Mouse (Mus musculus): ENCODE results near the gene Atp13a3. TPM values are rescaled to one million over a fixed set of nuclear protein-coding genes. Genes with fewer than 3 reads are reported as not detected.

The Atp13a3 gene
- polyA plus RNA-seq, 1 experiment from 2014 or later = 14.4 TPM

DNA sequence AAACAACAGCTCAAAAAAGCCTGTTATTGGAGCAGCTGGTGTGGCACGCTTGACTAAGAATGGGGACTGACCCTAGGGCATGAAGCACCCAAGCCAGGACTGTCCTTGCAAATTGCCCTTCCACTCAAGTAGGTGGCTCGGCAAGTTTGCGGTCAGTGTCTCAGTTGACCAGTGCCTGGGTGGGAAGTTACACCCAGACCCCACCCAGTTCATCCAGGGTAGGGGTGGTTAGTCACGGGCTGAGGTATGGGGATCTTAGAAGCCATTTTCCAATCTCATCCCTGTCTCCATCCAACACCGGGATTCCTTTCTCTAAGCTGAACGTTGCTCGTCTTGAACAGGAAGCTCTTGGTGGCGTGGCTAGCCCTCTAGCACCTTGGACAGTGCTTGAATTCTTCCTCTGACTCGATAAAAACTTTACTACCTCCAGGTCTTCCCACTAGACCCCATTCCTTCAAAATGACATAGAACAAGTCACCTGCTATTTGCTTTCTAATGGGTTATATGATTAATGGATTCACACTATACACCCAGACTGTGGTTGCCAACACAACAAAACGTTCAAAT is 106.0 kb downstream of the Atp13a3 start:
- Histone ChIP-seq H3K4me1 (replicated peaks) (no peaks in the 10 kb centered on the region), H3K27ac (no peak overlapping the region), H3K9ac (replicated peaks) (no peak overlapping the region), H3K4me3 (replicated peaks) (no peak overlapping the region), H3K4me2 (no peak overlapping the region), H3K9me3 (no peaks in the 10 kb centered on the region), H3K27me3 (peaks cover 46% of the 10 kb centered on the region), H3K36me3 (no peaks in the 10 kb centered on the region)
- 65% methylated on average over 10 of the region's 10 CpGs for WGBS
- no peak for ATAC-seq (ENCODE audit: insufficient number of reproducible peaks, insufficient read depth, low FRiP score, low TSS enrichment, low read depth)

GRCm38 (mm10) chr16:30297450-30297849 is 108.3 kb downstream of the Atp13a3 start:
- ATAC-seq (ENCODE audit: insufficient number of reproducible peaks, insufficient read depth, low FRiP score, low TSS enrichment, low read depth) = no peak
- no peak overlapping the region for H3K4me3 ChIP-seq (replicated peaks)
- 86% methylated on average over 7 of the region's 7 CpGs for WGBS

DNA sequence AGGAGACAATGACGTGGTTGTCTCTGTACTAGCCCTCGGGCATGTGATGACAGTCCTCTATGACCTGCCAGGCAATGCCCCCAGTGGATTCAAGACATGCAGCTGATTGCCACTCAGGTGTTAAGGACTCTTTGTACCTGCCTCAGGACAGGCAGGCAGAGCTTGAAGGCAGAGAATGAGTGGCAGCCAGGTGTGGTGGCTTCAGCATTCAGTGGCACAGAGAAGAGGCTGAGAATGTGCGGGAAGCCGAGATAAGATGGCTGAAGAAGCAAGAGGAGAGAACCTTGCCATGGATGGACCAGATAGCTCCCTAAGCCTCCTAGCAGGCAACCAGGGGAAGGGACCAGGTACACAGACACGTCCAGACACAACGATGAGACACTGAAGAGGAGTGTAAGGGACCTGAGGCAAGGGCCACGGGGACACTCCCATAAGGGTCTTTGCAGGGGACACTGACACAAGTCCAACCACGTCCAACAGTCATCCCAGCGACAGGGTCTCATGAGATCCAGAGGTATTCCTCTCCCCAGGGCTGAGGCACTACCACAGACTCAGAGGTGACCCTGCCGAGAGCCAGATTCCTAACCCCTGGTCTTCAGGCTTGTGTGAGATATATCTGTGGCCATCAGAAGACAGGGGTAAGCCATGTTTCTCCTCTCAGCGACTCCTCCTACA is 109.0 kb downstream of the Atp13a3 start:
- Histone ChIP-seq H3K4me1 (replicated peaks) (no peaks in the 10 kb centered on the region), H3K9ac (replicated peaks) (no peak overlapping the region), H3K4me2 (no peak overlapping the region), H3K9me3 (no peaks in the 10 kb centered on the region), H3K36me3 (no peaks in the 10 kb centered on the region), H3K4me3 (replicated peaks) (no peak overlapping the region), H3K27ac (no peak overlapping the region), H3K27me3 (peaks cover 24% of the 10 kb centered on the region)
- no peak for ATAC-seq (ENCODE audit: insufficient number of reproducible peaks, insufficient read depth, low FRiP score, low TSS enrichment, low read depth)
- 82% methylated on average over 11 of the region's 11 CpGs for WGBS

More at GRCm38 (mm10) chr16:30297450-30297849, 108.3 kb downstream of the Atp13a3 start:
- Histone ChIP-seq H3K4me2 (no peak overlapping the region), H3K9ac (replicated peaks) (no peak overlapping the region), H3K36me3 (no peaks in the 10 kb centered on the region), H3K27me3 (peaks cover 28% of the 10 kb centered on the region), H3K4me1 (replicated peaks) (no peaks in the 10 kb centered on the region), H3K27ac (no peak overlapping the region), H3K9me3 (no peaks in the 10 kb centered on the region)

GRCm38 (mm10) chr16:30295106-30295505 is 110.7 kb downstream of the Atp13a3 start:
- no peak overlapping the region for H3K27ac ChIP-seq
- no peaks in the 10 kb centered on the region for H3K4me1 ChIP-seq (replicated peaks)
- no peak overlapping the region for H3K4me2 ChIP-seq
- H3K36me3 ChIP-seq = no peaks in the 10 kb centered on the region
- no peaks in the 10 kb centered on the region for H3K9me3 ChIP-seq
- no peak for ATAC-seq (ENCODE audit: insufficient number of reproducible peaks, insufficient read depth, low FRiP score, low TSS enrichment, low read depth)
- peaks cover 10% of the 10 kb centered on the region; the same call in 1 of the 2 replicates for H3K27me3 ChIP-seq
- no peak overlapping the region for H3K4me3 ChIP-seq (replicated peaks)
- no peak overlapping the region for H3K9ac ChIP-seq (replicated peaks)
- 92% methylated on average over 7 of the region's 7 CpGs for WGBS

- peaks cover 7% of the 10 kb centered on the region for H3K4me1 ChIP-seq (replicated peaks)
- no peaks in the 10 kb centered on the region for H3K9me3 ChIP-seq
- no peak overlapping the region for H3K4me2 ChIP-seq
- H3K4me3 ChIP-seq (replicated peaks) = no peak overlapping the region
- no peak overlapping the region for H3K9ac ChIP-seq (replicated peaks)
- no peaks in the 10 kb centered on the region for H3K36me3 ChIP-seq
- no peak for ATAC-seq (ENCODE audit: insufficient number of reproducible peaks, insufficient read depth, low FRiP score, low TSS enrichment, low read depth)
- WGBS = 63% methylated on average over 6 of the region's 6 CpGs
- H3K27ac ChIP-seq = no peak overlapping the region
- peaks cover 6% of the 10 kb centered on the region; the same call in 1 of the 2 replicates for H3K27me3 ChIP-seq
Measured at GRCm38 (mm10) chr16:30290436-30290835, 115.3 kb downstream of the Atp13a3 start.

DNA sequence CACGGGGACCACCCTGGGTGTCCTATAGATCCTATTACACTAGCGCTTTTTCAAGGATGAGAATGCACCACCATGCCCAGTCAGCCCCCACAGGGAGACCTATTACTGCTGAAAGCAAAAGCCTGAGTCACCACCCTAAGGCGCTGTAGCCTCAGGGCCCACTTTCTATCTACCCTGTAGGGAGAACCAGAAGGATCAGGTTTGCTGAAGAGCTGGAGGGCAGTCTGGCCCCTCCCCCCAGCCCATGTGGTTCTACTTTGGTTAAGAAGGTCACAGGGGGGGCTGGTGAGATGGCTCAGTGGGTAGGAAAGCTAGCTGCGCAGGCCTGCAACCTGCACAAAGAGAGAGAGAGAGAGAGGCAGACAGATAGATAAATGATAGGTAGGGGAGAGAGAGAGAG is 120.1 kb downstream of the Atp13a3 start:
- H3K27ac ChIP-seq = no peak overlapping the region
- no peak for ATAC-seq (ENCODE audit: insufficient number of reproducible peaks, insufficient read depth, low FRiP score, low TSS enrichment, low read depth)
- H3K9ac ChIP-seq (replicated peaks) = no peak overlapping the region
- 57% methylated on average over 4 of the region's 4 CpGs for WGBS
- no peak overlapping the region for H3K4me2 ChIP-seq
- H3K4me1 ChIP-seq (replicated peaks) = peaks cover 38% of the 10 kb centered on the region
- peaks cover 27% of the 10 kb centered on the region for H3K27me3 ChIP-seq
- H3K36me3 ChIP-seq = no peaks in the 10 kb centered on the region
- no peaks in the 10 kb centered on the region for H3K9me3 ChIP-seq
- no peak overlapping the region for H3K4me3 ChIP-seq (replicated peaks)

DNA sequence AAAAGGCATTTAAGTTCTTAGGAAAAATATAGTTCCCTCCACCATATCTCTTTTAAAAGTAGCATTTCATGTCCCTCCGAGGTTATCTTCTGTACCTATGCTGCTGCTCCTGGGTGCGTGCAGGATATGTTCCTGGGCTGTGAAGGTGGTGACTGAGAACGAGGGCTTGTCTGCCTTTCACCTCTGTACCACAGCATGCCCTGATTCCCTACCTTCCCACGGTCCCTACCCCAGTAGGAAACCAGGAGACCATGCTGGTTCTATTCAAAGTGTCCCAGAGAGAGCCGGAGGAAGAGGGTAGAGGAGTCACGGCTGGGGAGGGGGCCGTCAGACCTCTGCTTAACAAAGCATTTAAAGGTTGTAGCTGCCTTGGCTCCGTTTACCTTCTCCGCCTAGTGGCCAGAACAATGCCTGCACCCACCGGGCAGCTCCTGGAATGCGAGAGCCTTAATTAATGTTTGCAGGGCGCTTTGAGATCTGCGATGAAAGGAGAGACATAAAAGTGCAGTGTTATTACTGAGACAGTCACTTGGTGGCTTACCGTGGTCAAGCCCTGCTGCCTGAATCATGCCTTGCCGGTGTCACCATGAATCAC is 121.9 kb downstream of the Atp13a3 start:
- WGBS = 3% methylated on average over 15 of the region's 15 CpGs
- H3K27me3 ChIP-seq = peaks cover 27% of the 10 kb centered on the region
- no peak for ATAC-seq (ENCODE audit: insufficient number of reproducible peaks, insufficient read depth, low FRiP score, low TSS enrichment, low read depth)
- H3K4me1 ChIP-seq (replicated peaks) = peaks cover 45% of the 10 kb centered on the region
- H3K4me3 ChIP-seq (replicated peaks) = peak overlapping the region; percentile 22
- no peaks in the 10 kb centered on the region for H3K36me3 ChIP-seq
- no peak overlapping the region for H3K9ac ChIP-seq (replicated peaks)
- no peak overlapping the region for H3K27ac ChIP-seq
- peak overlapping the region; percentile 73 for H3K4me2 ChIP-seq
- no peaks in the 10 kb centered on the region for H3K9me3 ChIP-seq

GRCm38 (mm10) chr16:30282844-30283495 is 122.8 kb downstream of the Atp13a3 start, which contains the start of gene Lrrc15:
TSS of gene Lrrc15 (minus strand) at chr16:30283256.
- H3K4me1 ChIP-seq (replicated peaks) = peaks cover 51% of the 10 kb centered on the region
- no peaks in the 10 kb centered on the region for H3K36me3 ChIP-seq
- peak within 1 kb of the TSS; percentile 35; the same call in 1 of the 2 replicates for H3K9ac ChIP-seq (replicated peaks)
- H3K4me2 ChIP-seq = peak within 1 kb of the TSS; percentile 73
- peak within 1 kb of the TSS; percentile 36 for H3K4me3 ChIP-seq (replicated peaks)
- peaks cover 27% of the 10 kb centered on the region for H3K27me3 ChIP-seq
- ATAC-seq (ENCODE audit: insufficient number of reproducible peaks, insufficient read depth, low FRiP score, low TSS enrichment, low read depth) = no peak
- 4% methylated on average over 34 of the region's 34 CpGs for WGBS
- no peak within 1 kb of the TSS for H3K27ac ChIP-seq
- no peaks in the 10 kb centered on the region for H3K9me3 ChIP-seq

DNA sequence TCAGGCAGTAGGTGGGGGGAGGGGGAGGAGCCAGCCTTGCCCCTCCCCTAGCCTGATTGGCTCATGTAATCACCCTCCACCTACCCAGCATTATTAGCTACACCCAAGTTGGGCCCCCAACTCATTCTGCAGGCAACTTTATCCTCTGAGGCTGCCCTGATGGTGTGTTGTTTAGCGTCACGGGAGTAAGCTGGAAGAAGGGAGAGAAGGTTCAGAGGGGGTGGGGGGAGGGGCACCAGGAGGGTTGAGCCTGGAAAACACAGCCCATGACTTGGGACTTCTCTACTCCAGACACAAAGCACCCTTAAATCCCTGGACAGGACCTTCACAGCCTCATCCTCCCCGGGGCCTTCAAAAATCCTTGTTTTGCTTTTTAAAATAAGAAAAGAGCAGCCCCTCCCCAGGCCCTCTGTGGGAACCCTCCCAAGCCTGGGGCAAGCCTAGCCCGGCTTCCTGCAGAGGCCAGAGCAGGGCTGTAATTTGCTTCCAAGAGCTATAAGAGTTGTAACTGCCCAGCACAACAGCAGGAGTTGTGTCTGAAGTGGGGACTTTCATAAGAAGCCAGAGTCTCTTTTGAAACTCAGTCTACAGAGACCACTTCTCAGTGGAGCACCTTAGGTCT is 125.0 kb downstream of the Atp13a3 start:
- ATAC-seq (ENCODE audit: insufficient number of reproducible peaks, insufficient read depth, low FRiP score, low TSS enrichment, low read depth) = peak; percentile 28
- Histone ChIP-seq H3K9ac (replicated peaks) (no peak overlapping the region), H3K9me3 (no peaks in the 10 kb centered on the region), H3K27me3 (peaks cover 27% of the 10 kb centered on the region), H3K4me2 (peak overlapping the region; percentile 42), H3K4me1 (replicated peaks) (peaks cover 53% of the 10 kb centered on the region), H3K4me3 (replicated peaks) (no peak overlapping the region), H3K36me3 (no peaks in the 10 kb centered on the region), H3K27ac (peak overlapping the region; percentile 69)
- WGBS = 5% methylated on average over 4 of the region's 4 CpGs

- Histone ChIP-seq H3K9ac (replicated peaks) (no peak overlapping the region), H3K27me3 (peaks cover 15% of the 10 kb centered on the region), H3K9me3 (no peaks in the 10 kb centered on the region), H3K4me3 (replicated peaks) (no peak overlapping the region), H3K36me3 (no peaks in the 10 kb centered on the region), H3K4me1 (replicated peaks) (peaks cover 44% of the 10 kb centered on the region), H3K27ac (no peak overlapping the region), H3K4me2 (no peak overlapping the region)
- WGBS = 62% methylated on average over 11 of the region's 11 CpGs
- no peak for ATAC-seq (ENCODE audit: insufficient number of reproducible peaks, insufficient read depth, low FRiP score, low TSS enrichment, low read depth)
Measured at GRCm38 (mm10) chr16:30278406-30278805, 127.4 kb downstream of the Atp13a3 start.
